Mouse (Mus musculus): ENCODE data around the gene Rps12-ps3. TPM values are rescaled to one million over a fixed set of nuclear protein-coding genes. Genes with fewer than 3 reads are reported as not detected.
A peak's percentile ranks its signal among the peaks of the same experiment; 100 is the strongest.

Rps12-ps3 gene
- 100 to 1,000 TPM; 264 to 277 TPM for total RNA-seq (2021)
- long read RNA-seq, experiment 1, partial matches to known transcripts, result 0 of 3 reads
- long read RNA-seq, experiment 1, other reads (novel, unspliced or antisense), result 0 of 3 reads
- long read RNA-seq, experiment 2, partial matches to known transcripts, result 0 of 3 reads
- long read RNA-seq, experiment 2, other reads (novel, unspliced or antisense), result 0 of 3 reads

GRCm38 (mm10) chr19:59321990-59322389 is at the start of gene Rps12-ps3:
Gene Rps12-ps3, plus strand, starts transcription at chr19:59322290.
- intact Hi-C loops (cut with DNase I), result no loop called here
- DNase-seq, result no peak

GRCm38 (mm10) chr19:59273190-59273589 is 48.9 kb upstream of the Rps12-ps3 start:
- intact Hi-C loops (cut with DNase I), result no loop called here

GRCm38 (mm10) chr19:59276354-59276753 is 45.7 kb upstream of the Rps12-ps3 start:
- DNase-seq, result no peak
- intact Hi-C loops (cut with DNase I), result no loop called here

More at GRCm38 (mm10) chr19:59273190-59273589, 48.9 kb upstream of the Rps12-ps3 start:
- no peak for DNase-seq

DNA sequence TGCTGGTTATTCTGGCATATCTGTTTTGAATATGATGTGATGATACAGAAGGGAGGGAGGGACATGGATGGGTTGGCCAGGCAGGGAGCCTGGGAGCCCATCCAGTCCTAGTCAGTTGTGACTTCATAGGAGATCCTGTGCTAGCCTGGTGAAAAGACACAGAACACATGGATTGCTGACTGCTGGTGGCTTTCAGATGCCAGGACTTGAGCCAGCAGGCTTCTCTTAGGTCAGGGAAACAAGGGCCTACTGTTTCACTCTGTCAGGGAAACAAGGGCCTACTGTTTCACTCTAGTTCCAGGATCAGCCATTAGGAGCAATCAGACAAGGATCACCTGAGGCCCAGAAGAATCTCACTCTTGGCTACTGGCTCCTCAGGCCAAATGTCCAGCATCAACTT is 41.2 kb upstream of the Rps12-ps3 start:
- DNase-seq, result peak in 1 of 2 experiments; percentile 21
- intact Hi-C loops (cut with DNase I), result no loop called here

- DNase-seq, result no peak
- intact Hi-C loops (cut with DNase I), result no loop called here
Observed at GRCm38 (mm10) chr19:59282001-59282400, 40.1 kb upstream of the Rps12-ps3 start.

- no peak for DNase-seq
- intact Hi-C loops (cut with DNase I), result no loop called here
Observed at GRCm38 (mm10) chr19:59289042-59289441, 33.0 kb upstream of the Rps12-ps3 start.

GRCm38 (mm10) chr19:59289811-59290210 is 32.3 kb upstream of the Rps12-ps3 start:
- intact Hi-C loops (cut with DNase I), result no loop called here
- DNase-seq, result no peak

GRCm38 (mm10) chr19:59292183-59292839 is 29.8 kb upstream of the Rps12-ps3 start:
- intact Hi-C loops (cut with DNase I), result no loop called here
- DNase-seq, result no peak

DNA sequence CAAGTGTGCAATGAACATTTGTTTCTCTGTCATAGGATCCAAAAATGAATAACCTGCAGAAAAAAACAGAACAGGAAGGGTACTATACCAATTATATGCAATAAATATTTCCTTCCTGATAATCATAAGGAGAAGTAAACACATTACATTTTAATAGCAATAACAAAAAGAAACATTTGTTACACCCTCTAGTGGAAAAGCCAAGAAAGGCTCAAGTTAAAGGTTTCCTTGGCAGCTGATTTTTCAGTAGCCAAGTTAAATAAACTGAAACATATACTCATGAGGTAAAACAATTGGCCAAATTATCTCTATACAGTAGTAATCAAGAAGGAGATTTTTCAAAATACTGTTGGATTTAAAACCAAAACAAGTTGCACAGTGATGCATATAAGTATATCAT is 6.8 kb upstream of the Rps12-ps3 start:
- no peak for DNase-seq
- intact Hi-C loops (cut with DNase I), result no loop called here

DNA sequence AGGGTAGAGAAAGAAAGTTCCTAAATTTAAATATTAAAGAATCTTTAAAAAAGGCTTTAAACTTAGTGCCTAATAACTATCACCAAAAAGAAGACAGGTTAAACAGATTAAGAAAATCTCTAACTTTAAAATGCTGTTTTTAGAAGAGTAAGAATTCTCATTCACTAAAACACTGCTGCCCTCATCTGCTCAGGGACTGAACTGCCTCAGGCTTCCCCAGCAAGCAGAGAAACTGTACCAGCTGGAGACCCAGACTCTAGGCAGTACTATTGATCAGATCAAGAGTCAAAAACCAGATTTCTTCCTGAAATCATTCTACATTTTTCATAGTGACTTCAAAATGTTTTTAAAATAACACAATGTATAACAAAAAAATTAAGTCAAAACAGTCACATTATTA is 5.5 kb upstream of the Rps12-ps3 start:
- peak in 1 of 2 experiments; percentile 29 for DNase-seq
- intact Hi-C loops (cut with DNase I), result loop anchor here (1.0 kb wide), 1 partner anchor 77 kb away; no protein-coding TSS in a partner anchor

DNA sequence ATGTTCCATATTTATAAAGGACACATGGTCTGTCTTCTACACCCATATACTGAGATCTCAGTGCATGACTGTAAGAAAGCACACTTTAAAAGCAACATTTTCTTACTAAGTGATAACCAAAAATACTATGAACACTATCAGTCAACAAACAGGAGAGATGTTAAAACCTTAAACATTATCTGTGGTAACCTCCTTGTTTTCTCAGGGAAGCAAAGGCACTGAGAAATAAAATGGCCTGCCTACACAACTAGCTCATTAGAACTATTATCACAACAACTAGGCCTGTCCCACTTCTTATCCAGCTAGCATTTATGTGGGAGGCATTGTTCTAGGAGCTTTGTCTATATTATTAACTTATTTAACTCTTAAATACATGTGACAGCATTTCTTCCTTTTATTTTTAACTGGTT is 8.7 kb downstream of the Rps12-ps3 start:
- no peak for DNase-seq

GRCm38 (mm10) chr19:59336655-59337054 is 14.6 kb downstream of the Rps12-ps3 start:
- DNase-seq, result no peak
- intact Hi-C loops (cut with DNase I), result no loop called here

More for the DNA sequence above, 8.7 kb downstream of the Rps12-ps3 start:
- intact Hi-C loops (cut with DNase I), result no loop called here

DNA sequence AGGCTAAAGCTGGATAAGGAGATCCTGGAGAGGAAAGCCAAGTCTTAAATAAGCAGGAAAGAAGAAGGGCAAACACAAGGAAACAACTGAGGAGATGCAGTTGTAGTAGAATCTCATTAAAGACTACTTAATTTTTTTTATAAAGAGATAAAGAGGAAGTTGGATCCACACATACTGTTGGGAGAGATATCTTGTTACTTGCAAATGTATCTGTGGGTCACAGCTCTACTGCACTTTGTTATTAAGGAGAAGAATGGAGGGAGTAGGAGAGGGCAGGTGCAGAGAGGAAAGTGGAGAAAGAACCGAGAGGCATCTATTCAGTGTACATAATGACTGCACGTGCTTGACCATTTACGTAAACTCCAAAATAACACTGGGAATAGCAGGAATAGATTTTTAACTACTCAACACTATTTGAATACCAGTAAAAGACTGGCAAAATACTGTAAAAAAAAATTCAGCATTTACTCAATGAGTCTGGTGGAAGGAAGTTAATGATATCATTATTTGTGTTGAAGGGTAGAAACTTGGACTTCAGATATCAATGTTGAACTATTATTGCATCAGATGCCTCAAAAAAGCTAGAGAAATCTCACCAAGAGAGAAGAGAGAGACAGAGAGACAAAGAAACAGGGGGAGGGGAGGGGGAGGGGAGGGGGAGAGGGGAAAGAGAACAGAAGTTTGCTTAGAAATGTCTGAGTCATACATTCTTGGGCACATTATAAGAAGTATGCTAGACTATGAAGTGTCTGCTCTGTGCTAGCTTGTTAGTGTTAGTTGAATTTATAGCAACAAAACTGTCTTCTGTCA is 16.0 kb downstream of the Rps12-ps3 start:
- DNase-seq, result no peak
- intact Hi-C loops (cut with DNase I), result no loop called here

DNA sequence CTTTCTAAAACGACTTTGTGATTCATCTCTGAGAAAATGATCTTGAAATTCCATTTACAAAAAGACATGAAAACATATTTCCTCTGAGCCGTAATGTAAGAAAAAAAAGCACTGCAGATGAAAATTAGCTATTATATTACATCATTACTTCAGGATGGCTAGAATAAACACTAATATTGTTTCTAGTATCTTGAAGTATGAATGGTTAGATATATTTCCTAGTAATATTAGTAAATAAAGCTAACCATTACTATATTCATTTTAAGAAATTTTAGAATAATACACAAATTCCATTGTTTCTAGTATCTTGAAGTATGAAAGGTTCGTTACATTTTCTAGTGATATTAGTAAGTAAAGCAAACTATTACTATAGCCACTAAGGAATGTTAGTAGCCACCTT is 17.8 kb downstream of the Rps12-ps3 start:
- no peak for DNase-seq
- intact Hi-C loops (cut with DNase I), result no loop called here

DNA sequence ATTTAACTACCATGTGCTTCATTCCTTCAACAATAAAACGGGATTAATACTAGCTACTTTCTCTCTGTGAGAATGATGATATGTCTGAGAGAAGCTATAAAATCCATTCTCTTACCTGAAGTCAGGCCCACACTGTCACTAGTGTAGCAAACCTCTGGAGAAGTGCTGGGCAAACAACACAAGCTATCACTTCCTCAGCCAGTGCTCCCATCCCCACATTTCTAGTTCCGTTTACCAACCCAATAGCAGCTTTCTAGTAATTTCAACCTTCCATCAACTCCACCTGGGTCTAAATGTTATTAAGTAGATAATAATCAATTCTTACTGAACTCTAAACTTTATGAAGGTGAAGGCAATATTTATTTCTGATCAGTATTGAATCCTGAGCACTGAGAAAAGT is 20.9 kb downstream of the Rps12-ps3 start:
- DNase-seq, result no peak
- intact Hi-C loops (cut with DNase I), result no loop called here

GRCm38 (mm10) chr19:59344304-59344711 is 22.2 kb downstream of the Rps12-ps3 start:
- intact Hi-C loops (cut with DNase I), result no loop called here
- peak; percentile 22 to 37 for DNase-seq

DNA sequence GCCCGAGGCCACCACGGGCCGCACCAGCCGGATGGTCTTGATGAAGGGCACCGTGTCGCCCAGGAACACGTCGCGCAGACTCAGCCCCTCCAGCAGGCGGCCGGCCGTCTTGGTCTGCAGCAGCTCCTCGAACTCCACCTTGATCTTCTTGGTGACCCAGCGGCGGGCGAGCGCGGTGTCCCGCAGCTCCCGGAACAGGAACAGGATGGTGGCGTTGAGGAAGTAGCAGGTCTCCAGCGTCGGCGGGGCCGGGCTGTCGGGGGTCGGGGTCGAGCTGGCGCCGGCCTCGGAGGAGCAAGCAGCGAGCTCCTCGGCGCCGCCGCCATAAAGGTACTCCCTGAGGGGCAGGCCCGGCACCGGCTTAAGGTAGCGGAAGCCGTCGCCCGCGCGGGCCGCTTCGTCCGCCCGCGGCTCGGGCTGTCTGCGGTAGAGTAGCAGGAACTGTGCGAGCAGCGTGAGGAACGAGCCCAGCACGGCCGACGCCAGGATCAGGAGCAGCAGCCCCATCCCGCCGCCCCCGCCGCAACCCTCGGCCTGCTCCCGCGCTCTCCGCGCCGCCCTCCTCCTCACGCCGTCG is 23.1 kb downstream of the Rps12-ps3 start:
- intact Hi-C loops (cut with DNase I), result no loop called here
- DNase-seq, result peak; percentile 60 to 66

- intact Hi-C loops (cut with DNase I), result no loop called here
Observed at GRCm38 (mm10) chr19:59345658-59346283, 23.7 kb downstream of the Rps12-ps3 start, which contains the start of gene Pdzd8. Gene Pdzd8, minus strand, starts transcription at chr19:59345780.

GRCm38 (mm10) chr19:59346325-59346724 is 24.2 kb downstream of the Rps12-ps3 start:
- intact Hi-C loops (cut with DNase I), result no loop called here
- DNase-seq, result no peak

More at GRCm38 (mm10) chr19:59345658-59346283, 23.7 kb downstream of the Rps12-ps3 start, which contains the start of gene Pdzd8:
- peak; percentile 94 to 96 for DNase-seq

- intact Hi-C loops (cut with DNase I), result no loop called here
- no peak for DNase-seq
Observed at GRCm38 (mm10) chr19:59349329-59349960, 27.4 kb downstream of the Rps12-ps3 start.
